Comparison of ENCODE assay signal across 8 mouse cellular contexts in the genomic region with DNA sequence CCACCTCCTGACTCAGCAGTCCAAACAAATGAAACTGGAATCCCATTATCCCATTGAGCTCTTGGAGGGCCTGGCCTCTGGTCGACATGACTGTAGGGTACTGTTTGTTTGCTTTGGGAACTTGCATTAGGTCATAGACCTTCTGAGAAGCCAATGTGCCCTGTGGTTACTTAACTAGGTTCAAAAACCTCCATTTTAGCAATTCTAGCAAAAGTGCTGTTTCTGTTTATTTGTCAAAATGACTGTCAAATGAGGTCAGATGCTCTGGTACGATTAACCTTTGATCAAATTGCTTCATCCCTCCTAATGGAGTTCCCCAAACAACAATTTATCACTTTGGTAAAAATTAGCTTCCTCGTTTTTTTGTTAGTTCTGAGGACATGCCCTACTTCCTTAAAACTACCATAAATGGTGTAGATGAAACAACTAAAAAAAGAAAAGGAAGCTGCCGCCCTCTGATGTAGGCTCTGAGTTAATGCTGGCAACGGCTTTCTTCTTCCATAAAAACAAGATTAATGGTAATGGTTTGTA. TPM values are rescaled to one million over a fixed set of nuclear protein-coding genes. Genes with fewer than 3 reads are reported as not detected.
DNase-seq lines count a peak whose midpoint lies in the region; ATAC-seq and TF ChIP-seq lines count a peak whose summit lies in the region.

No protein-coding gene starts in this region.

- H3K4me2 ChIP-seq in intestine, embryonic 14.5 days (ENCODE audit: low read length) = peak overlapping the region; percentile 8; the same call in 1 of the 2 replicates
- 0 out of 2 replicates have a peak overlapping the region, but pooled peaks have one; percentile 85 for H3K4me2 ChIP-seq in lung, embryonic 14.5 days

- H3K9me3 ChIP-seq in intestine, embryonic 14.5 days (ENCODE audit: control insufficient read depth, low read length) = no peaks in the 10 kb centered on the region
- no peaks in the 10 kb centered on the region for H3K9me3 ChIP-seq in lung, embryonic 14.5 days (ENCODE audit: low read depth, low read length)

- ATAC-seq in CD4-positive, CD25-positive, alpha-beta regulatory T cell, adult 4 months = no peak
- no peak for ATAC-seq in intestine, embryonic 14.5 days (replicated peaks; ENCODE audit: low FRiP score, low TSS enrichment, low read depth)
- ATAC-seq in lung, embryonic 14.5 days (ENCODE audit: insufficient read depth) = no peak

- peaks cover 10% of the 10 kb centered on the region; the same call in 1 of the 2 replicates for H3K36me3 ChIP-seq in intestine, embryonic 14.5 days (ENCODE audit: control insufficient read depth, insufficient read depth, low read length)
- peaks cover 14% of the 10 kb centered on the region for H3K36me3 ChIP-seq in lung, embryonic 14.5 days (ENCODE audit: insufficient read depth)

- H3K4me1 ChIP-seq in intestine, embryonic 14.5 days (replicated peaks; ENCODE audit: control insufficient read depth, insufficient read depth, low read length) = peaks cover 19% of the 10 kb centered on the region; the same call in 1 of the 2 replicates
- H3K4me1 ChIP-seq in lung, embryonic 14.5 days (ENCODE audit: insufficient read depth) = peaks cover 3% of the 10 kb centered on the region

- WGBS in intestine, embryonic 14.5 days = 19% methylated on average over 5 of the region's 5 CpGs
- WGBS in lung, embryonic 14.5 days = 23% methylated on average over 5 of the region's 5 CpGs

- H3K4me3 ChIP-seq in intestine, embryonic 14.5 days (ENCODE audit: low read depth, low read length) = no peak overlapping the region
- H3K4me3 ChIP-seq in lung, embryonic 14.5 days (ENCODE audit: low read depth, low read length) = no peak overlapping the region

- no peak overlapping the region for H3K9ac ChIP-seq in intestine, embryonic 14.5 days (ENCODE audit: low read length)
- no peak overlapping the region for H3K9ac ChIP-seq in lung, embryonic 14.5 days

- no peak for TF ChIP-seq CTCF in lung, embryonic 14.5 days (IDR thresholded peaks at IDR 0.05; ENCODE audit: low read depth)

- DNase-seq in CD4-positive, CD25-positive, alpha-beta regulatory T cell, adult 2 months (ENCODE audit: low read depth, low spot score) = peak; percentile 38
- DNase-seq in A20 (ENCODE audit: low read depth, low spot score) = peak; percentile 78
- DNase-seq in intestine, embryonic 14.5 days (ENCODE audit: low spot score) = no peak
- peak; percentile 20 for DNase-seq in lung, embryonic 14.5 days
- DNase-seq in right cerebral cortex, postnatal 36 days (ENCODE audit: low spot score in 2 of 2) = no peak
- no peak for DNase-seq in left cerebral cortex, adult 8-10 months (ENCODE audit: low spot score in 2 of 2)
- no peak for DNase-seq in c-Kit-positive CD71-positive TER-119-positive erythroid progenitor cells, embryonic 14.5 days (ENCODE audit: low spot score)

- H3K27me3 ChIP-seq in intestine, embryonic 14.5 days (replicated peaks; ENCODE audit: control insufficient read depth, insufficient read depth, low read length) = no peaks in the 10 kb centered on the region
- no peaks in the 10 kb centered on the region for H3K27me3 ChIP-seq in lung, embryonic 14.5 days (ENCODE audit: insufficient read depth, low read length)

- H3K27ac ChIP-seq in intestine, embryonic 14.5 days (ENCODE audit: low read depth) = peak overlapping the region; percentile 70
- H3K27ac ChIP-seq in lung, embryonic 14.5 days (ENCODE audit: low read depth) = peak overlapping the region; percentile 54; the same call in 1 of the 2 replicates

RNA-seq across cellular contexts. Expression of gene Gpx1, which starts 3.7 kb away (rescaled TPM):
- 100 to 1,000 TPM; 464 to 565 TPM for polyA plus RNA-seq in CD4-positive, CD25-positive, alpha-beta regulatory T cell, adult 4 months (2017; shearing (Covaris generic))
- polyA plus RNA-seq in intestine, embryonic 14.5 days (2014; fragmentation: Nextera tagmentation; extraction: Ambion mirVana) = 760 and 815 TPM in 2 replicates
- polyA plus RNA-seq in lung, embryonic 14.5 days (2014; fragmentation: Nextera tagmentation; extraction: Ambion mirVana) = 617 and 664 TPM in 2 replicates
- 100 to 1,000 TPM in 3 of 4 experiments, 10 to 100 TPM in 1; 97.3 to 121 (median 112) TPM for total RNA-seq in left cerebral cortex, adult 8-10 months (2022)

RNA-seq across cellular contexts. Expression of gene Usp4, which starts 5.3 kb away (rescaled TPM):
- polyA plus RNA-seq in CD4-positive, CD25-positive, alpha-beta regulatory T cell, adult 4 months (2017; shearing (Covaris generic)) = 100 to 1,000 TPM; 102 to 155 TPM
- 103 and 114 TPM in 2 replicates for polyA plus RNA-seq in intestine, embryonic 14.5 days (2014; fragmentation: Nextera tagmentation; extraction: Ambion mirVana)
- 110 and 113 TPM in 2 replicates for polyA plus RNA-seq in lung, embryonic 14.5 days (2014; fragmentation: Nextera tagmentation; extraction: Ambion mirVana)
- total RNA-seq in left cerebral cortex, adult 8-10 months (2022) = 100 to 1,000 TPM; 103 to 109 (median 105) TPM

RNA-seq across cellular contexts. Expression of gene Tcta, which starts 36.4 kb away (rescaled TPM):
- polyA plus RNA-seq in CD4-positive, CD25-positive, alpha-beta regulatory T cell, adult 4 months (2017; shearing (Covaris generic)) = 10 to 100 TPM; 14.8 to 22.7 TPM
- polyA plus RNA-seq in intestine, embryonic 14.5 days (2014; fragmentation: Nextera tagmentation; extraction: Ambion mirVana) = 27.5 and 30.4 TPM in 2 replicates
- polyA plus RNA-seq in lung, embryonic 14.5 days (2014; fragmentation: Nextera tagmentation; extraction: Ambion mirVana) = 20.1 and 24.9 TPM in 2 replicates
- total RNA-seq in left cerebral cortex, adult 8-10 months (2022) = 10 to 100 TPM; 37.0 to 40.4 (median 39.4) TPM

RNA-seq across cellular contexts. Expression of gene Rhoa, which starts 36.4 kb away (rescaled TPM):
- 100 to 1,000 TPM; 319 to 423 TPM for polyA plus RNA-seq in CD4-positive, CD25-positive, alpha-beta regulatory T cell, adult 4 months (2017; shearing (Covaris generic))
- 281 and 309 TPM in 2 replicates for polyA plus RNA-seq in intestine, embryonic 14.5 days (2014; fragmentation: Nextera tagmentation; extraction: Ambion mirVana)
- polyA plus RNA-seq in lung, embryonic 14.5 days (2014; fragmentation: Nextera tagmentation; extraction: Ambion mirVana) = 321 and 332 TPM in 2 replicates
- 100 to 1,000 TPM; 164 to 176 (median 168) TPM for total RNA-seq in left cerebral cortex, adult 8-10 months (2022)

RNA-seq across cellular contexts. Expression of gene Amt, which starts 45.7 kb away (rescaled TPM):
- polyA plus RNA-seq in CD4-positive, CD25-positive, alpha-beta regulatory T cell, adult 4 months (2017; shearing (Covaris generic)) = 1 to 10 TPM; 1.4 to 2.0 TPM
- polyA plus RNA-seq in intestine, embryonic 14.5 days (2014; fragmentation: Nextera tagmentation; extraction: Ambion mirVana) = 23.0 and 24.2 TPM in 2 replicates
- 20.9 and 21.3 TPM in 2 replicates for polyA plus RNA-seq in lung, embryonic 14.5 days (2014; fragmentation: Nextera tagmentation; extraction: Ambion mirVana)
- 10 to 100 TPM; 26.3 to 32.2 (median 28.2) TPM for total RNA-seq in left cerebral cortex, adult 8-10 months (2022)

Comparison
In these comparisons a context has a peak if more than half of its experiments do, and no peak if none do; other contexts are left out.
1. DNase-seq: peak in CD4-positive, CD25-positive, alpha-beta regulatory T cell, adult 2 months (single experiment), A20 (single experiment) and lung, embryonic 14.5 days (single experiment); none in intestine, embryonic 14.5 days (single experiment), right cerebral cortex, postnatal 36 days (0 of 2), left cerebral cortex, adult 8-10 months (0 of 2) and c-Kit-positive CD71-positive TER-119-positive erythroid progenitor cells, embryonic 14.5 days (single experiment).